Mouse (Mus musculus) right cerebral cortex, adult 18-20 months (tissue): ENCODE data around the gene Scn3b.

Experiments used
- DNase-seq: peaks from one replicate; pipeline ENCODE4 v3.0.0; 2022; ENCODE audit warnings: mixed read lengths

Scn3b gene

DNA sequence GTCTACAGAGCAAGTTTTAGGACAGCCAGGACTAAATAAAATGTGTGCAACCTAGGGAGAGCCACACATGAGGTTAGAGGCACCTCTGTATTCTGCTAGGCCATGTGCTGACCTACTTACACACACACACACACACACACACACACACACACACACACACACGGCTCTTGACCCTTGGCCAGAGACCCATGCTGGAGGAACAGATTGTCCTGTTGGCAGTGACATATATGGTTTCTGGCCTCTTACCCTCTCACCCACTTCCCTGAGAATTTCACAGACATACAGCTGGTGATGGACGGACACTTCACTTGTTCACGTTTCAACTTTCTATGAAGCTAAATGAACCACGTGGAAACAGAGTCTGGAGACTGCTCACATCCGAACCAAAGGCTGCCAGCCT, 49.8 kb downstream of the Scn3b start:
- DNase-seq: no peak

DNA sequence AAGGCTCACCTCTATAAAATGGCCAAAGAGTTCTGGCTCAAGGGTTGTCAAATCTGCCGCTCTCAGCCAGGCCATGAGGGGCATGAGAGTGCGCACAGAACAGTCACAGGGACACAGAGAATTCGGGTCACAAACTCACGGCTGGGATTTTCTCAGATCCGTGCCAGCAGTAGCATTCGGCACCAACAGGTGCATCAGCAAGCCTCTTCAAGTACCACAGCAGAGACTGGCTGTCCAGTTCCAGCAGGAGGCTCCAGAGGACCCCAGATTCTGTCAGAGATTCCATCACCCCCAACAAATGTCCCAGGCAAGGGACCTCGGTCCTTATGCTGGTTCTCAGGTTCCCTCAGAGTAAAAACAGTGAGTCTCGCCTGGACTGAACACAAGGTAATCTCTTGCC, 51.4 kb downstream of the Scn3b start:
- no peak for DNase-seq

GRCm38 (mm10) chr9:40320879-40321667, 52.1 kb downstream of the Scn3b start:
- DNase-seq: peak; percentile 61

GRCm38 (mm10) chr9:40321668-40322003, 52.6 kb downstream of the Scn3b start:
- DNase-seq: no peak

- no peak for DNase-seq
Observed at GRCm38 (mm10) chr9:40322372-40322771, 53.4 kb downstream of the Scn3b start.

GRCm38 (mm10) chr9:40323171-40323570, 54.2 kb downstream of the Scn3b start:
- DNase-seq: no peak

DNA sequence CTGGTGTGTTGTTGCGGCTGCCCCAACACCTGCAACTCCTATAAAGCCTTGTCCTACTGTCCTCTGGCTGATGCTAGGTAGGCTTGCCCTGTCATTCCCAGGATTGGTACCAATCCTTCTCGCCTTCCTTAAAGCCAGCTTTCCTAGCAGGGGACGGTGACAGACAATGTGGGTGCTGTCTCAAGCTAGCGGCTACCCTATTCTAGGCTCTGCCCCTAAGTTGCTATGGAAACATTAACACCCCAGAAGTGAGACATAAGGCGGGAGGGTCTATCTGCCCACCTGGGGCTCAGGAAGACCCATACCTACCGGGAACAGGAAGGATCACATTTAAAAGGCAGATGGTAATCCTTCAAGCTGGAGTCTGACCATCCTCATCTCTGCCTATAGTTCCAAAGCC, 54.8 kb downstream of the Scn3b start:
- no peak for DNase-seq

DNA sequence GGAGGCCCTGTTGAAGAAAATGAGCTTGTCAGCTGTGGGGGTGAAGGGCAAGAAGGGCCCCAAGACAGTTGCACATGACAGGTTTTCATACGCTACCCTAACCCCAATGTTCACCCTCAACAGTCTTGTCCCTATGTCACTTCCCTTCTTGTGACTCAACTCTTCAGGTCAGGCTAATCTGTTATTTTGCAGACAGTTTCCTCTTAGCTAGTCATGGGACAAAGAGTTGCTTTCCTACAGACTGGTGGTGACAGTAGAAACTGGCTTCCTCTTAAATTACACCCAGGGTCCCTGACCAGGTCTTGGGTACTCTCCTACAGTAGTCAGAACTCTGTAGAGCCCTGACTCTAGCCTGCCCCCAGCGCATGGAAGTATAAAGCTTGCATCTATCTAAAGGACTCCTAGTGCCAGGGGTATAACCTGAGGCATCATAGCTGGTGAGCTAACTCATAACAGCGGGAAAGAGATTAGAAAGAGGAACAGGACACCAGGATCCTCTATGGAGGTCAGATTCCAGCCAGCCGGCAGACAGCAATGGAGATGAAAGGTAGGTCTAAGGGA, 55.3 kb downstream of the Scn3b start:
- no peak for DNase-seq

DNA sequence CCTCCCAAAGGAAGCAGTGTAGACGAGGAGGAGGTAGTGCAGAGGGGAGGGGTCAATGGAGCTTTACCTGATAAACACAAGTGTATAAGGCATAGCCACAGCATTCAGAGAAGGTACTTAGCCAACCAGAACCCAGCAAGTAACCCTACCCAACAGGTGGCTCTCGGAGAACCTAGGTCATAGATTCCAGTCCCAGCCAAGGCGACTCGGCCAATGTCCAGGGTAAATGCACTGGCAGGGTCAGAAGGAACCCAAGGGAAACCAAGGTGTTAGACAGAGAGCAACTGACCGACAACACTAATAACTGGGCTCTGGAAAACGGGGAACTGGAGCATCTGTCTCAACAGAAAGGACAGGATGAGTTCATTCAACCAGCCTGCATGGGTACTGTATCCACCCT, 55.8 kb downstream of the Scn3b start:
- DNase-seq: no peak

GRCm38 (mm10) chr9:40326260-40326915, 57.4 kb downstream of the Scn3b start:
- DNase-seq: no peak

GRCm38 (mm10) chr9:40330609-40331382, 61.8 kb downstream of the Scn3b start:
- DNase-seq: peak; percentile 91

GRCm38 (mm10) chr9:40331411-40332286, 62.6 kb downstream of the Scn3b start:
- no peak for DNase-seq

DNA sequence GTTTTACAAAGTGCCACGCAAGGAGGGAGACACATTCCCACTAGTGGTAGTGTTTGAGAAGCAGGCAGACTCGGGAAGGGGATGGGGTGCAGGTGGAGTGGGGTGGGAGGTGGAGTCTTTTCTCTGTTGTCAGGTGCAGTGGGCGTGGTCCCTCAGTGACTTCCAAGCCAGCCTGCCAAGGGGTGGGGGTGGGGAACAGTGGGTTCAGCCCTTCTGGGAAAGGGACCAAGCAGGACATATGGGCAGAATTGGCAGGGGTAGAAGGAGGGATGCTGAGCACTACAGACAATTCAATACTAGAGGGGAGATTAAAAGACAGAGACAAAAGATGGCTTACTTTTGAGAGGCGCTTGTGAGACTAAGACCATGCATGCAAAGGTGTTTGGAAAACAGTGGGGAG, 63.3 kb downstream of the Scn3b start:
- no peak for DNase-seq

DNA sequence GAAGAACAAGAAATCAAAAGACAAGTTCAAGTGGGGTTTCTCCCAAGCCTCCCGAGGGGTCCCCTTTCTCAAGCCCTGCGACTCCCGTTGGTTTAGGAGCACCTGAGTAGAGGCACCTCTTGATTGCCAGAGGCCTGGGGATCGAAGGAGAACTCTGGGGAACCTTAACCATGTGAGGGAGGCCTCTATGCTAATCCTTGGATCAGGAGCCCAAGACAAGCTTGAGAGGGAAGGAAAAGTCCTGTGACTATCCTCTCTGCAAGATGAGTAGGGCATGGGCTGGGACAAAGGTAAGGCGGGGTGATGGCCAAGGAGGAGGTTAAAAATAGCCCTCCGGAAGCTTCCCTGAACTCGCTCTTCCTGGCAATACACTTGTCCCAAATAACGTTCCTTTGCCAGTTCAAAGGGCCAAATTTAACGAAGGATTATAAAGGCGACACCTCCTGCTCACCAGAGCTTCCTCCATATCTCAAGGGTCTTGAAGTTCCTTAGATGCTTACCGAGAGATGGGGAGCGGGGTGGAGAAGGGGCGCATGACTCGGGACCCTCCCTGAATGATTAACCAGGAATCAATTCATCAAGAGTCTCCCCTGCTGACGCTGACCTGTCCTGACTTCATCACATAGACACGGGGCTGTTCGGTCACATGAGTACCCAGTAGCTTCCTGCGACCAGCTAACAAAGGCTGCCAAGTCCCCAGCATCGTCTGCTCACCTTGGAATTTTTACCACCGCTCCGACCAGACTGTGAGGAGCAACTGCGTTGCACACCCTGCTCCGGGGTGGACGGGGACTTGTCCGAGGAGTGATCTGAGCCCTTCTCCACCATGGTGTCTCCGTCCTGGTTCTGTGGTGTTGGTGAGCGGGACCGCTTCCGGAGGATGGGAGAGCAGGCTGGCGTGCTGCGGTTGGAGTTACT, 64.0 kb downstream of the Scn3b start:
- no peak for DNase-seq

DNA sequence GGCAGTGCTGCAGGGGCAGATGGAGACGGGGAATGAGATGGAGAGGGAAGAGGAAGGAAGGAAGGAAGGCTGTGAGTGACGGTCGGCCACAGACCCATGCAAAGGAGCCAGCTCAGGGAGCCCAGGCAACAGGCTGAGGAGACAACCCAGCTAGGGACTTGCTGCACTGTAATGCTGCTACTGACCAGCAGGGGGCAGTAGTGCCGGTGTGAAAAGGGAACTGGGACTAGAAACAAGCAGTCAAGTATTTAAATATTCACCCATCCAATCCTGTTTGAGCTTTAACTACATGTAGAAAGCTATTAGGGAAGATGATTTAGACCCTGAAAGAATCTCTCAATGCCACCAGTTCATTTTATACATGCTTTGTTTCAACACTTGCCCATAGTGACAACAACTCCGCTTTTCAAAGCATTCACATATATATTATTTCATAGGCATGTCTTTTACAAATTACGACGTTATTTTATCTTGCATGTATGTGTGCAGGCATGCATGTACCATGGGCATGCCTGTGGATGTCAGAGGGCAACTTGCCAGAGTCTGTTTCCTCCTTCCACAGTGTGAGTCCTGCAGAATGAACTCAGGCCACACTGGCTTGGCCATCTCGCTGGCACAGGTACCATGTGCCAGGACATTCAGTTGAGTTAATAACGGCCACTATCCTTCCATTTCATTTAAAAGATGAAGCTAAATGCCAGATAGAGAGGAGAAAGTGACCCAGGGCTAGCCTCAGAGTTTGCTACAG, 64.8 kb downstream of the Scn3b start:
- DNase-seq: peak; percentile 83

- DNase-seq: no peak
Observed at GRCm38 (mm10) chr9:40334617-40335016, 65.6 kb downstream of the Scn3b start.

DNA sequence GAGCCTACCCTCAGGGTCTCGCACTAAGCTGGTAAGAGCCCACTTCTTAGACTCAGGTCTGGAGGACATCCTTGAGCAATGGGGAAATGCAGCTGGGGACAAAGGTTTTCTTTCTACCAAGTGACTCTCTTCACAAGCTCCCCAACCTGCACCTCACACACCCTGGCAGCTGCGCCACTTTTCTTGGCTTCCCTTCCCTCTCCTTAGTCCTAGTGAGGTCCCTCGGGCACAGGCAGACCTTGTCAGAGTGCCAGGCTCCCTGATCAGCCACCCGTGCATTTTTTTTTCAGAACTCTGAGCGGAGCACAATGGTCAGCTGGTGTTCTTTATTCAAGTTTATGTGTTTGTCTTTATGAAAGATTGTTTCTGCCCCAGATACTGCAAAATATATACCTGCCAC, 67.7 kb downstream of the Scn3b start:
- DNase-seq: peak; percentile 54

- no peak for DNase-seq
Observed at GRCm38 (mm10) chr9:40337131-40337820, 68.3 kb downstream of the Scn3b start.

- peak; percentile 47 for DNase-seq
Observed at GRCm38 (mm10) chr9:40339578-40339977, 70.6 kb downstream of the Scn3b start.
